Mouse (Mus musculus) gastrocnemius, postnatal 25 days (tissue): ENCODE measurements around the gene Dpp8. TPM values are rescaled to one million over a fixed set of nuclear protein-coding genes. Genes with fewer than 3 reads are reported as not detected.

Experiments used
- DNase-seq: peaks from one replicate; pipeline ENCODE4 v3.0.0; 2022
- total RNA-seq, 2 experiments: library from RNA; stranded (reverse); gene quantifications; 1 replicate in 1 of 2; 2 replicates in 1 of 2; pipeline ENCODE4 v1.2.3; 2021

Gene Dpp8
- total RNA-seq, 2 experiments from 2014 or later = 101 to 128 TPM

DNA sequence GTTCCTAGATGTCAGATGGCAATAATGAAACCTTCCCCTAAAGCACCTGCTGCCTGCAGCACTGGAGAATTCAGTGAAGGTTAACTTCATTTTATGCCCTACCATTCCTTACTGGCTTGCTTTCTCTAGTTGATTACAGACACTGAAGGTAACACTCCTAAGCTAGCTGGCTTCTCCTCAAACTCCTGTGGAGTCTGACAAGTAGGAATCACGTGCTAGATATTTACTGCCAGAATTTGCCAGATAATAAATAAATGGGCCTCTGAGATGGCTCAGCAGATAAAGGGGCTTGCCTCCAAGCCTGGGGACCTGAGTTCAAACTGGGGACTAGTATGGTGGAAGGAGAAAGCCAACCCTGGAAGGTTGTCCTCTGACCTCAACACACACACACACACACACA lies 54.6 kb downstream of the Dpp8 start:
- DNase-seq = no peak

DNA sequence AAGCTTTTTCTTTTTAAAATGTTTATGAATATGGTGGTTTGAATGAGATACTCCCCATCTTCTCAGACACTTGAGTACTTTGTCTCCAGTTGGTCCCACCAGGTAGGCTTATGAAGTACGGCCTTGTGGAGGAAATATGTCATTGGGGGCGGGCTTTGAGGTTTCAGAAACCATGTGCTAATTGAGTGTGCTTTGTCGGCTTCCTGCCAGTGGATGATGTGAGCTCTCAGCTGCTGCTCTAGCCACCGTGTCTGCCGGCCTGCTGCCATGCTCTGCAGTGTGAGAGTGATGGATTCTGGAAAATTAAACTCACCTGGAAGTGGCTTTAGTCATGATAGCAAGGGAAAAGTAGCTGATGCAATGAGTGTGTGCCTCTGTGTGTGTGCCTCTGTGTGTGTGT lies 55.3 kb downstream of the Dpp8 start:
- no peak for DNase-seq

DNA sequence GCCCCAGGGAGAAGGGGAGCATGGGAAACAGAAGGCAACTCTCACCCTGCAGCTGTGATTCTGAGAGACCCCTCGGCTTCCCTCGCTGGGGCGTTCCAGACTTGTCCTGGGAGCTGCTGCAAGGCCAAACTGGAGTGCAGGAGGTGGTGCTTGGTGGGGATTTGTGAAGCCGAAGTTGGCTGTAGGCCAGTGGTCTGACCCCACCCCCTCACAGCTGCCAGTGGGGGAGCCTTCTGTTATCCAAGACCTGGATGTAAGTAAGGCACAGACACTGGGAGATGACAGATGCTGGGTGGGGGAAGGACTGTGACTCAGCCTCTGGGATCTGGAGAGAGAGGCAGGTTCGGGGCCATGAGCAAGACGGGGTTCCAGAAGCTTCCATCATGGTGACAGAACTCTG lies 62.0 kb downstream of the Dpp8 start:
- DNase-seq = peak; percentile 80

- DNase-seq = no peak
Measured at GRCm38 (mm10) chr9:65100991-65101685, 68.9 kb downstream of the Dpp8 start, which contains the start of gene Igdcc4. Gene Igdcc4, plus strand, starts transcription at chr9:65101486.

DNA sequence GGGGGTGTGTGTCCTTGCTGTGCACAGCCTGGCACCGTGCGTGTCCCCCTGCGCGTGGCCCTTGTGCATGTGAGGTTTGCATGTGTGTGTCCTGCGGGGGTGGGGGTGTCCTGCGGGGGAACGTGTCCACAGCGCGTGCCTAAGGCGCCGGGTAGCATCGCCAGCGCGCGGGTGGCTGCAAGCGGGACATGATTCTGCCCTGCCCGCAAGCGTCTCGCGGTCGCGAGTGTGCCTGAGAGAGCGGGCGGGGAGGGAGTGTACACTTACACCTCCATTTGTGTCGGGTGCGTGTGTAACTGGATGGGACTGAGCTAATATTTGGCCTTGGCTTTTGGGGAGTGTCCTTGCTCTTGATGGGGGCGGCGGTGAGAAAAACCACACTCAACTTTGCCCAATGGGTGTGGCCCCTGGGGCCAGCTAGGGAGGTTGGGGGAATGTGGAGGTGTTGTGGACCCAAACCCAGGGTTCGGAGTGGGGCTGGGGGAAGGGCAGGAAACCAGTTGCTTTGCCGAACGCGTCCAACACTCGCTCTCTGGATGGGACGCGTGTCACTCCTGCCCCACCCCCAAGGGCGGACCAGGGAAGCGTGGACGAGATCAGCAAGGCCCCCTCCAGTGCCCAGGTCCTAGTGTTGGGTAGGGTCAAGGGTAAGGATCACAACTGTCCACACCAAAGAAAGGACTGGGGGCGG lies 69.6 kb downstream of the Dpp8 start:
- peak; percentile 63 for DNase-seq

- peak; percentile 43 for DNase-seq
Measured at GRCm38 (mm10) chr9:65102377-65103172, 70.4 kb downstream of the Dpp8 start.

DNA sequence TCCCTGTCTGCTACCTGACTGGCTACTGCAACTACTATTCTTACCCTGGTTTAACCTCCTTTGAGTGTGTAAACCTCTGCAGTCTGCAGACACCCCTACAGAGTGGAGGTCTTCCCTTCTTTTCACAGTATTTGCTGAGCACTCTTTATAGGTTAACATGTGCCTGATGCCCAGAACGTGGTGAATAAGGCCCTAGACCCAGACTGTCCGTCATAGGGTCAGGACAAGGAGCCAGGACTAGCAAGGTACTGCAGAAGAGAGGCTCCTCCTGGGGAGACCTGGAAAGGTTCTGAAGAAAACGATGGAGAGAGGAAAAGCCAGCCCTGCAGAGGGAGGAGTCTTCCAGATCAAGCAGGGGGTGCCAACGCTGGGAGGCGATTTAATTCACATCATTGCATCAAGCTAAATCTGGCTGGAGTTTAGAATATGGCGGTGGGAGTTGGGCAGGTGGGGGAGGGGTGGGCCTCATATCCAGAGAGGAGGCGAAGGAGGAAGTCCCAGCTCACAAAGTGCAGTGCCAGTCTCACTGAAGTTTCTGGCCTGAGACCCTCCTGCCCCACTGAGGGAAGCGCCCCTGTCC lies 71.0 kb downstream of the Dpp8 start:
- no peak for DNase-seq

DNA sequence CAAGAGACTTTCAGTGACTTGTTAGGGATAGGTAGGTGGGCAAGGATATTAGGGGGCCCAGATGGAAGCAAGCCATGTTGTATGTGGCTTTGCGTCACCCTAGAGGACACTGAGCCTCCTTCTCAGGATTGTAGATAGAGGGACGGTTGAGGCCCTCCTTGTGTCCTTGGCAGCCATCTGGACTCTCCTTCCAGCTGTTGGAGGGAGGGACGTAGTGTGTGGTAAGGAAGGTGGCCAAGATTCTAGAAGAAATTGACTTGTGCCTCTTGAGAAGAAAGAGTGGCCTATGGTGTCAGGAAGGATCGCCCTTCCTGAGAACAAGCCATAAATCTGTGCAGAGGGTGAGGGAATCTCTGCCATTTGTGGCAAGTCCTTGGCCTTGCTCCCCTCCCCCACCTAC lies 74.6 kb downstream of the Dpp8 start:
- no peak for DNase-seq

GRCm38 (mm10) chr9:65107893-65108292 lies 75.7 kb downstream of the Dpp8 start:
- no peak for DNase-seq

DNA sequence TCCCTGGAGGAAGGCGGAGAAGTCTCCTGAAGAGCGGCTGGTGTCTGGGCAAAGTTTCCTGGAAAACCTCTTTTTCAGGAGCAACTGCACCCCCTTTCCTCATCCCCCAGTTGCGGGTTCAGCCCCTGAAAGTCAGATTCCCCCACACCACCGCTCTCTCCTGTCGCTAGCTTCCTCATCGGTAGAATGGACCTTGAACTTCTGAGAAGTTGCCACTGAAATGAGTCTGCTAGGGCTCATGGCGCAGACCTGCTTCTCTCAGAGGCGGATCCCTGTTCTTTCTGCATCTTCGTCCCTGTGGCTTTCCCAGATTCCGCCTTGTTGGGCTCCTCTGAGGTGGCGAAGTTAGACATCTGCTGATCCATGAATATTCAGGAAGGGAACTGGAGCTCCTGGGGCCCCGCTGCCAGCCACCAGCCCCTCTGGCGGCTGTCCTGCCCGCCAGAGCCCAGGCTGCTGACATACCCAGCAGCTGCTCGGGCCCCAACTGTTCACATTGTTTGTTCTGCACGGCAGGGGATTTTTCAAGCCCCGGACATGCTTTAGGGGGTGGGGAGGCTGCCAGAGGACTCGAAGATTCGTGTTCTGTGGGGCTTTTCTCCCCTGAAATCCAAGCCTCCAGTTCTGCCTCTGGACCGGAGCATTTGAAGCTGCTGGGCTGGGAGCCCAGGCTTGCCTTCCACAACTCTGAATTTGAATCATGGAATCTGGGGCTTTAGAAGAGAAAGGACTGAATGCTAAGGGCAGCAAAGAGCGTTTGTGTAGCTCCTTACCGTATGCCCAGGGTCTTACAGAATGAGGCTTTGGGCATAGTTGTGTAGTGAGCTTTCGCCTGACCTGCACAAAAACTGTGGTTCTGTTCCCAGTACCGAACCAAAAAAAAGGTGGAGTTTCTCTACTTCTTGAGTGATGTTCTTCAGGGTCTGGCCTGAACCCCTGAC lies 77.2 kb downstream of the Dpp8 start:
- DNase-seq = peak; percentile 61

- no peak for DNase-seq
Measured at GRCm38 (mm10) chr9:65111698-65112097, 79.5 kb downstream of the Dpp8 start.

DNA sequence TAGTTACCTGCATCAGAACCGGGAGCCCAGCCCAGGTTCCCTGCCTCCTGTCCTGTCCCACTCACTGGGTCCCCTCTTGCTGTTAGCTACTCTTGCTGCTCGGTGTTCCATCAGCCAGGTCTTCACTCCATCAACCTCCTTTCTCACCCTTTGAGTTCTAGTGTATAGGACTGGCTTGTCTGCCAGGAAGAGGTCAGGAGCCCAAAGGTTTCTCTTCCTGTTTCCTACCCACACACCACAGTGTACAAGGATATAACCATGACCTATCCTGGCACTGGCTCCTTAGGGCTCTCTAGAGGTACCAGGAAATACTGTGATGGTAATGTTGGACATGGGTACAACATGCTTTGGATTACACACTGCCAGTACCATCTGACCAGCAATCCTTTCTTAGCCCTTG lies 81.5 kb downstream of the Dpp8 start:
- no peak for DNase-seq

GRCm38 (mm10) chr9:65115891-65116290 lies 83.7 kb downstream of the Dpp8 start:
- DNase-seq = no peak

- no peak for DNase-seq
Measured at GRCm38 (mm10) chr9:65117516-65117915, 85.3 kb downstream of the Dpp8 start.

DNA sequence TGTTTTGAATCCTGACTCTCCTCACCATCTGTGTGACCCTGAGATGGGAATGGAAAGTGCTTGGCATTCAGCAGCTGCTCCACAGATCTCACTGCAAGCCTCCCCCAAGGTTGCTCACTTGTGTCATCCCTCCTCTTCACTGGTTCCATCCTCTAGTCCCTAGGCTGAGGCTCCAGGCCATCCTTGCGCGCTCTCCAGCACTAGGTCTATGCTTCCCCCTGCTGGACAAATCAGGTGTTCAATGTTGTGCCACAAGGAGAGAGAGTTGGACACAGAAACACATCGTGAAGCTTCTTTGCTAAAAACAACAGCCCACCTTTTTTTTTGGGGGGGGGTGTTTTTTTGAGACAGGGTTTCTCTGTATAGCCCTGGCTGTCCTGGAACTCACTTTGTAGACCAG lies 88.7 kb downstream of the Dpp8 start:
- peak; percentile 48 for DNase-seq

- no peak for DNase-seq
Measured at GRCm38 (mm10) chr9:65122545-65122944, 90.3 kb downstream of the Dpp8 start.

- DNase-seq = no peak
Measured at GRCm38 (mm10) chr9:65123552-65124168, 91.4 kb downstream of the Dpp8 start.

DNA sequence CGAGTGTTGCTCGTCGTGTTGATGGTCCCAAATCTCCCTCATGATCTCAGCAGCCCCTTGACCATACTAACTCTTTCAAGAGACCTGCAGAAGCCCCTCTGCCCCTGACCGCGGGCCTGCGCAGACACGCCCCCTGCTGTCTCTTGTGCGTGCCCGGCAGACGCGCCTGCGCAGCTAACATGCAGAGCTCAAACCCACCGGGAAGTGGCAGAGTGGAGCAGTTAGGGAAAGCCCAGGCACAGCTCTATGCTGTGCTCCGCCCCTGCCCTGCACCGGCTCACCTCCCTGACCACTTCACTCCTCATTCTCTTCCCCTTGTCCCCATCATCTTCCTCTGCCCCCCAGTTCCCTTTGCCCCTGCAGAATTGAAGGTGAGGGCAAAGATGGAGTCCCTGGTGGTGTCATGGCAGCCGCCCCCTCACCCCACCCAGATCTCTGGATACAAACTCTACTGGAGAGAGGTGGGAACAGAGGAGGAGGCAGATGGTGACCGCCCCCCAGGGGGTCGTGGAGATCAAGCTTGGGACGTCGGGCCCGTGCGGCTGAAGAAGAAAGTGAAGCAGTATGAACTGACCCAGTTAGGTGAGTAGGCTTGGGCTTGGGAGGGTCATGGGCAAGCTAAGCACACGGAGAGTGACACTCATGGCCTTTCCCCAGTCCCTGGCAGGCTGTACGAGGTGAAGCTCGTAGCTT lies 96.1 kb downstream of the Dpp8 start:
- DNase-seq = no peak

- DNase-seq = no peak
Measured at GRCm38 (mm10) chr9:65131717-65132116, 99.5 kb downstream of the Dpp8 start.
